Mouse (Mus musculus): ENCODE results near the gene Bcl2l2. TPM values are rescaled to one million over a fixed set of nuclear protein-coding genes. Genes with fewer than 3 reads are reported as not detected.

Gene Bcl2l2
- total RNA-seq (2021), result 10 to 100 TPM; 35.4 to 38.7 TPM
- long read RNA-seq, experiment 1, partial matches to known transcripts, result 1 of 1 reads
- long read RNA-seq, experiment 1, other reads (novel, unspliced or antisense), result 0 of 1 reads
- long read RNA-seq, experiment 2, result 0 reads

DNA sequence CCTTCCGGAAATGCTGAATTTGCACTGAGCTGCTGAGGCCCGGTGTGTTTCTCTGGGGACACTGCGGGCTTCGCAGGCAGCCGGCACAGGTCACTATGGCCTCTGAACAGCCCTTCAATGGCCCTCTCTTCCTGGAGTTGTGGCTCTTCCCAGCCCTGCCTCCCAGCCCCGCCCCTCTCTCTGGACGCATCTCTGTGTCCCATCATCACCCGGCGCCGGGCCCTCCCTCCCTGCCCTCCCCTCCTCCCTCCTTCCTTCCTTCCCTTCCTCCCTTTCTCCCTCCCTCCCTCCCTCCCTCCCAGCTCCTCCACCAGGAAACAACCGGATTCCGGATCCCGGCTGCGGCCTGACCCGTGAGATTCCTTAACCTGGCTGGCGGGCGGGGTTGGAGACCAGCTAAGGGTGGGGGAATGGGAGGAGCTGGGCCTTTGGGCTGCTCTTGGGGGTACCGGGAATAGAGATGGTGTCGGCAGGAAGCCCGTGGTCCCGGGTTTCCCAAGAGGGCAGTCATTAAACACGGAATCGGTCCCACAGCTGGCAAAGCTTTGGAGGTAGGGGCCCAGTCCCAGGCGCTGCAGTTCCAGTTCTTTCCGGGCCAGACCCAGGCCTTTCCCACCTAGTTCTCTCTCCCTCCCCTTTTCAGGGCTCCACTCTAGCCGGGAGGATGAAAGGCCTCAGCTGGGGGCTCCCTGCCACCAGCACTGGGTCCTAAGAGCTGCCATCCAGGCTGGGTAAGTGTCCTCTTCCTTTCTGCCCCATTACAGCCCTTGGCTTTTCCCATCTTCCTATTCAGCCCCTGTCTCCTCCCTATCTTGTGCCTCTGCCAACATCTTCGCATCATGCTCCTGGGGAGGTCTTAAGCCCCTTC lies at the start of gene Bcl2l2, which contains the start of gene Gm20521:
Gene Bcl2l2, plus strand, starts transcription at position 224 of the 868 bp plus-strand sequence.
Gene Gm20521, plus strand, starts transcription at position 288 of the 868 bp plus-strand sequence.
- DNase-seq (ENCODE audit: low spot score in 2 of 2), result peak; percentile 79 to 90

GRCm38 (mm10) chr14:54843461-54843860 lies 39.7 kb upstream of the Bcl2l2 start:
- no peak for DNase-seq (ENCODE audit: low spot score in 2 of 2)

GRCm38 (mm10) chr14:54855726-54856125 lies 27.5 kb upstream of the Bcl2l2 start:
- no peak for DNase-seq (ENCODE audit: low spot score in 2 of 2)

DNA sequence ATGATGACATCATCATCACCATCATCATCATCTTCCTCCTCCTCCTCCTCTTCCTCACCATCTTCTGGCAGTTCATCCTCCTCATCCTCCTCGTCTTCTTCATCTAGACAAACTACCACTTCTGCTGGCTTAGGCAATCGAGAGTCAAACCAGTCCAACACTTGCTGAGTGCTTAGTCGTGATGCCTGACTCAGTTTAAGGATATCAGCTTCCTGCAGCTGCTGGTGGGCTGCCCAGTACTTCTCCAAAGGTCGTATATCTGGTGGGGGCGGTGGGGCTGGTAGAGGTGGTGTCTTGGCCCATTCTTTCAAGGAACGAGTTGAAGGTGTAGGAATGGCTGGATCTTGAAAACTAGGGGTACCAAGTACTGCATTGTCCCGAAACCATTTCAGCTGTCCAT lies 26.5 kb upstream of the Bcl2l2 start:
- no peak for DNase-seq (ENCODE audit: low spot score in 2 of 2)

DNA sequence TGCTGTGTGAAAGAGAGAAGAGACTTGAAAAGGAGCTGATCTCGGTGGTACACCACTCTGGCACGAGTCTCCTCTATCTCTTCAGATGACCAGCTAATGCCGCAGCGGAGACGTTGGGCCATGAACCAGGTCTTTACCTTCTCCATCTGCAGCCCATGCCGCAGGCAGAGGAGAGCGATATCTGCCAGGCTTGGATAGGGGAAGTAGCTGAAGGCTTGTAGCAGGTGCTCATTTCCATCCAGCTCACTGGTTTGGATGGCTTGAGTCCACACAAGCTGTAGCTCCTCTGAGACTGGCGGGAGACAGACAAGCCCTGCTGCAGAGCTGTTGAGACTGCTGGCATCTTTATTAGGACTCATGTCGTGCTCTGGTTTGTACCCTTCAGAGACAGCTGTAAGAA lies 25.3 kb upstream of the Bcl2l2 start:
- no peak for DNase-seq (ENCODE audit: low spot score in 2 of 2)

DNA sequence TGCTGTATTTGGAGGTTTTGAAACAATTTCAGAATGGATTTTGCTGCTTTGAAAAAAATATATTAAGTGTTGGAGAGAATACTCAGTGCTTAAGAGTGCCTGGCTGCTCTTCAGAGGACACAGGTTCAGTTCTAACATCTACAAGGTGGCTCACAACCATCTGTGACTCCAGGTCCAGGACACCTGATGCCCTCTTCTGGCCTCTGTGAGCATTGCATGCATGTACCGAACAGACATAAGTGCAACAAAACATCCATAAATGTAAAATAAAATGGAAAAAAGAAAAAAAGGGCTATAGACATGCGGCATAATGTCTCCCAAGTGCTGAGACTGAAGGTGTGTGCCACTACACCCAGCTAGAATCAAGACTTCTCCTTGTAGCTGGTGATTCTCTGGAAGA lies 22.7 kb upstream of the Bcl2l2 start:
- peak in 1 of 2 experiments; percentile 41 for DNase-seq (ENCODE audit: low spot score in 2 of 2)

DNA sequence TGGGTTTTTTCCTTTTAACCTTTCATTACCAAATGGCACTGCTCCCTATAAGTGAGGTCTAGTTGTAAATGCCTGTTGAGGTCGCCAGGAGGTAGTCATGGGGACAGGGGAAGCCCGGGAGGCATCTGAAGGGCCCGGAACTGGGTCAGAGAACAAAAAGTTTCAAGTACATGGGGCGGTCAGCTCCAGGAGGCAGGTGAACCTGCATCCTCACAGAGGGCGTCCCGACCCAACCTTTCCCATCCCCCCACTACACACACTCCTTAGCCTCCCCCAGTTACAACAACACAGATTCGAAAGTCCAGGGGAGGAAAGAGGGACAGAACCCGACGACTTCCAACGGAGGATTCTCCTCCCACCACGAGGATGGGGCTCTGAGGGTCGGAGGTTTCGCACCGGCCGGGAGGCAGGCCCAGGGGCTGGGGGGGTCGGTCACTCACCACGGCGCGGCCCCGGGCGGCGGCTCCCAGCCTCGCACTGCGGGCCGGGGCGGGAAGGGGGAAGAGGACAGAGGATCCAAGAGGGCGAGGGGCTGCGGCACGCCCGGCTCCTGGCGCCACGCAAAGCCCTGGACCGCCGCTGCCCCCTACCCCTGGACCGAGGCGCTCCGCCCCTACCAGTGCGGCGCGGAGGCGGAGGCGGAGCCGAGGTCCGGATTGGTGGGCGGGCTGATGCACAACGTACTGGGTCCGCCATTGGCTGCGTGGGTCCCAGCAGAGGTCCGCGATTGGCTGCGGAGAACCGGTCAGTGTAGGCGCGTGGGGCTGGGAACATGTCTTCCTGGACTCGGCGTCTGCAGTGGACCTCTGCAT lies 19.5 kb upstream of the Bcl2l2 start:
- DNase-seq (ENCODE audit: low spot score in 2 of 2), result peak; percentile 81 to 93

GRCm38 (mm10) chr14:54864313-54865036 lies 18.7 kb upstream of the Bcl2l2 start:
- no peak for DNase-seq (ENCODE audit: low spot score in 2 of 2)

- DNase-seq (ENCODE audit: low spot score in 2 of 2), result no peak
These were observed 17.6 kb upstream of the Bcl2l2 start for GRCm38 (mm10) chr14:54865626-54866025.

DNA sequence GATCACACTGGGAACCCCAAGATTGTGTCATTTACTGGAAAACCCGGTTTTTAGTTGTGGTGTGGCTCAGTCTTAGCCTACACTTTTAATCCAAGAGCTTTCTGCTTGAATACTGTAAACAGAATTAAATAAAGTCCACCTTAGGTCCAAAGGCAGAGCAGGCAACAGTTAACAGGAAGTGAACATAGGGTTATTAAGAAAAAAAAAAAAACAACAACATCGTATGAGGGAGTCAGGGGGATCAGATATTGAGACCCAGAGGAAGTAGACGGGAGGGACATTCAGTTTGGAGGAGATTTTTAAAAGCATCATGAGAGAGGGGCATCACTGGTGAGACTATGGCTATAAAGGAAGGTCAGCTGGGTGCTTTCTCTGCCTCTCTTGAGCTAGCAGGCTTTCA lies 16.9 kb upstream of the Bcl2l2 start:
- DNase-seq (ENCODE audit: low spot score in 2 of 2), result no peak

GRCm38 (mm10) chr14:54866936-54867335 lies 16.2 kb upstream of the Bcl2l2 start:
- no peak for DNase-seq (ENCODE audit: low spot score in 2 of 2)

GRCm38 (mm10) chr14:54868026-54868425 lies 15.2 kb upstream of the Bcl2l2 start:
- no peak for DNase-seq (ENCODE audit: low spot score in 2 of 2)

GRCm38 (mm10) chr14:54870861-54871260 lies 12.3 kb upstream of the Bcl2l2 start, which contains the start of gene Homez:
Gene Homez, minus strand, starts transcription at chr14:54870961.
- no peak for DNase-seq (ENCODE audit: low spot score in 2 of 2)

- no peak for DNase-seq (ENCODE audit: low spot score in 2 of 2)
These were observed 9.0 kb upstream of the Bcl2l2 start for GRCm38 (mm10) chr14:54874165-54874564.

DNA sequence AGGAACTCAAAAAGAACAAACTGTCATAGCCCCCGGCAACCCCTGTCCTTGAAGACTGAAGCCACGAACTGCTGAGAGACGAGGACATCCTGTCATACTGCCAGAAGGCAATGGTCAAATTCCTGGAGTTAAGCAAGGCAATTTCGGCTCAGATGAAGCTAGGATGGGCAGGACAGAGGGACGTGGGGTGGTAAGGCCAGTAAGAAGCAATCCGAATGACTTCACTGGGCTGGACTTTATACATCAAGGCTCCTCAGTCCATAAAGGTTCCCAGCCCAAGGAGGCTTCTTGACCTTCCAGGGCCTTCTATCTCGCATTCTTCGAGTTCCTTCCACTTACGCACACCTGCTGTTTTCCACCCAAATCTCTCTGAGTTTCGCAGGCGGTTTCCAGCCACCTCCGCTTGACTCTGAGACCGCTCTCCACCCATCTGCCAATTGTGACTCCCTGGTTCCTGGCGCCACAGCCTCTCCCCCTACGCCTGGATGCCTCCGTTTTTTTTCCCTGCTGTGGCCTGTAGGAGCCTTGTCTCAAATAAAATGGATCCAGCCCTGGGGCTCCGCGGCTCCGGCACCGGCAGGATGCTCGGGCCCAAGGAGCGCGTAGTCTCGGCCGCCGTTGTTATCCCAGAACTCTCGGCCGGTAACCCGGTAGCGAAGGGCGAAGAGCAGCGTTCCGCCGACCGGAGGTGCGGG lies 7.2 kb upstream of the Bcl2l2 start:
- DNase-seq (ENCODE audit: low spot score in 2 of 2), result no peak

- peak; percentile 79 to 90 for DNase-seq (ENCODE audit: low spot score in 2 of 2)
These were observed 6.6 kb upstream of the Bcl2l2 start for GRCm38 (mm10) chr14:54876539-54877047.

GRCm38 (mm10) chr14:54877048-54877715 lies 6.0 kb upstream of the Bcl2l2 start, which contains the start of gene Ppp1r3e:
Gene Ppp1r3e, minus strand, starts transcription at chr14:54877550.
- peak; percentile 33 to 72 for DNase-seq (ENCODE audit: low spot score in 2 of 2)

GRCm38 (mm10) chr14:54884022-54884712 lies 990 bp downstream of the Bcl2l2 start:
- no peak for DNase-seq (ENCODE audit: low spot score in 2 of 2)

- no peak for DNase-seq (ENCODE audit: low spot score in 2 of 2)
These were observed 2.1 kb downstream of the Bcl2l2 start for GRCm38 (mm10) chr14:54885309-54885708.
